Mouse (Mus musculus): ENCODE data around the gene Prickle2. TPM values are rescaled to one million over a fixed set of nuclear protein-coding genes. Genes with fewer than 3 reads are reported as not detected.

Gene Prickle2
- total and polyA plus RNA-seq, 2 experiments from 2014 or later, result 10.9 to 27.4 TPM

DNA sequence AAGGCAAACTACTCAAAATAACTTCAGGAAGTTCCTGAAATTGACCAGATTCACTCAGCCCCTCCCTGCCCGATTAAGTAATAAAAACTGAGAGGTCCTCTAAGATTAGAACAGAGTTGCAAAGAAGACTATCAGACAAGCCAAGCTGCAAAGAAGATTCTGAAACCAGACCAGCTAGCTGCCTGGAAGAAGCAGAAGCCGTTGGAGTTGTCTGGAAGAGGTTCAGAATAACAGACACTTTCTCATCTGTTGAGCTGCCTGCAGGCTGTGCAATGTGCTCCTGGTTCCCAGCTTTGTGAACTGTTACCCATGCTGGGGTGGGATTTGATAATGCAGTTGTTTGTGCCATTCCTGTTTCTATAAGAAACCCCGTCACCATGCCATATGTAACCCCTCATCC lies 361.4 kb downstream of the Prickle2 start:
- Histone ChIP-seq H3K4me1 (ENCODE audit: insufficient read depth, low read length) (0 out of 2 replicates have a peak, but pooled peaks cover 3% of the 10 kb centered on the region), H3K9ac (replicated peaks; ENCODE audit: low read length, poor library complexity, severe bottlenecking) (no peak overlapping the region), H3K27me3 (ENCODE audit: insufficient read depth, low read length) (no peaks in the 10 kb centered on the region), H3K4me2 (ENCODE audit: low read depth, low read length, poor library complexity, severe bottlenecking) (no peak overlapping the region), H3K36me3 (ENCODE audit: insufficient read depth, low read length) (no peaks in the 10 kb centered on the region), H3K9me3 (ENCODE audit: low read length) (no peaks in the 10 kb centered on the region), H3K27ac (ENCODE audit: low read depth, low read length) (no peak overlapping the region), H3K4me3 (ENCODE audit: low read depth, low read length) (no peak overlapping the region)
- no peak for TF ChIP-seq CTCF (IDR thresholded peaks at IDR 0.05)
- DNase-seq (ENCODE audit: low spot score), result no peak
- WGBS, result 96% methylated on average over 3 of the region's 3 CpGs
- ATAC-seq (ENCODE audit: low FRiP score), result no peak

Other genes with a start within 250 kb of the Prickle2 start
- gene A730049H05Rik, start 110.3 kb upstream of the Prickle2 start, total RNA-seq (2014; rRNA removed), result 0.82 and 1.1 TPM in 2 replicates
- gene A730049H05Rik, start 110.3 kb upstream of the Prickle2 start, polyA plus RNA-seq (2015; fragmentation: Nextera tagmentation; extraction: Ambion mirVana), result 0.43 and 0.83 TPM in 2 replicates
- not detected in 2 replicates for gene Gm15737, start 163.2 kb upstream of the Prickle2 start, total RNA-seq (2014; rRNA removed)
- not detected in 2 replicates for gene Gm15737, start 163.2 kb upstream of the Prickle2 start, polyA plus RNA-seq (2015; fragmentation: Nextera tagmentation; extraction: Ambion mirVana)
- 8.3 and 9.4 TPM in 2 replicates for gene Adamts9, start 237.3 kb upstream of the Prickle2 start, total RNA-seq (2014; rRNA removed)
- 0.81 and 2.0 TPM in 2 replicates for gene Adamts9, start 237.3 kb upstream of the Prickle2 start, polyA plus RNA-seq (2015; fragmentation: Nextera tagmentation; extraction: Ambion mirVana)